Mouse (Mus musculus) embryonic fibroblast, embryonic 13.5 days (primary cell): ENCODE data around the gene Lgals9. TPM values are rescaled to one million over a fixed set of nuclear protein-coding genes. Genes with fewer than 3 reads are reported as not detected.
A peak's percentile ranks its signal among the peaks of the same experiment; 100 is the strongest.

Source experiments
- H3K27ac ChIP-seq: 2 replicates; pipeline ENCODE4 v1.5.1; 2012; ENCODE audit warnings: low read length, control low read depth, inconsistent platforms; ENCODE audit not compliant: insufficient read depth
- H3K4me1 ChIP-seq: 2 replicates; pipeline ENCODE4 v1.6.1; 2011; ENCODE audit warnings: low read length; ENCODE audit not compliant: control insufficient read depth, insufficient read depth
- H3K4me3 ChIP-seq: 2 replicates; pipeline ENCODE4 v1.5.1; 2011; ENCODE audit warnings: mild to moderate bottlenecking, control low read depth, low read length; ENCODE audit not compliant: insufficient read depth
- CTCF ChIP-seq: IDR thresholded peaks from 2 replicates; pipeline ENCODE4 v1.5.1; 2011; ENCODE audit warnings: mild to moderate bottlenecking, control low read depth, low read length, moderate library complexity, borderline replicate concordance; ENCODE audit not compliant: insufficient read depth
- POLR2A ChIP-seq: IDR thresholded peaks from 2 replicates; pipeline ENCODE4 v1.6.1; 2011; ENCODE audit warnings: low read depth, mild to moderate bottlenecking, control low read depth, low read length, moderate library complexity
- polyA plus RNA-seq: library from polyadenylated mRNA; stranded (reverse); fragments of >200 nt; gene quantifications from 2 replicates; pipeline ENCODE4 v1.2.4, GENCODE M21; 2011; ENCODE audit warnings: low read depth; ENCODE audit not compliant: missing spikeins, insufficient read length

Lgals9 gene
- polyA plus RNA-seq, 1 experiment = 71.3 TPM

GRCm38 (mm10) chr11:78978176-78979019 lies 6.3 kb downstream of the Lgals9 start:
- no peak overlapping the region for H3K4me3 ChIP-seq
- TF ChIP-seq CTCF (no peak), POLR2A (no peak)
- no peaks in the 10 kb centered on the region for H3K4me1 ChIP-seq
- H3K27ac ChIP-seq = no peak overlapping the region

- no peak for TF ChIP-seq POLR2A
- no peak for TF ChIP-seq CTCF
- Histone ChIP-seq H3K4me3 (no peak overlapping the region), H3K4me1 (no peaks in the 10 kb centered on the region)
These were observed 7.8 kb downstream of the Lgals9 start for GRCm38 (mm10) chr11:78976731-78977510.

GRCm38 (mm10) chr11:78973381-78974150 lies 11.2 kb downstream of the Lgals9 start:
- peak overlapping the region; percentile 36; the same call in 1 of the 2 replicates for H3K27ac ChIP-seq
- H3K4me3 ChIP-seq = no peak overlapping the region
- TF ChIP-seq CTCF (no peak), POLR2A (no peak)
- no peaks in the 10 kb centered on the region for H3K4me1 ChIP-seq

More at GRCm38 (mm10) chr11:78976731-78977510, 7.8 kb downstream of the Lgals9 start:
- H3K27ac ChIP-seq = no peak overlapping the region

GRCm38 (mm10) chr11:78972811-78973351 lies 11.9 kb downstream of the Lgals9 start:
- H3K27ac ChIP-seq = no peak overlapping the region
- H3K4me3 ChIP-seq = no peak overlapping the region
- H3K4me1 ChIP-seq = no peaks in the 10 kb centered on the region
- TF ChIP-seq CTCF (no peak), POLR2A (no peak)

GRCm38 (mm10) chr11:78972328-78972727 lies 12.4 kb downstream of the Lgals9 start:
- Histone ChIP-seq H3K27ac (no peak overlapping the region), H3K4me1 (no peaks in the 10 kb centered on the region), H3K4me3 (no peak overlapping the region)
- no peak for TF ChIP-seq CTCF
- TF ChIP-seq POLR2A = no peak

GRCm38 (mm10) chr11:78971746-78972145 lies 13.0 kb downstream of the Lgals9 start:
- H3K4me3 ChIP-seq = no peak overlapping the region
- H3K4me1 ChIP-seq = no peaks in the 10 kb centered on the region
- TF ChIP-seq CTCF (no peak), POLR2A (no peak)
- H3K27ac ChIP-seq = no peak overlapping the region

GRCm38 (mm10) chr11:78971096-78971495 lies 13.7 kb downstream of the Lgals9 start:
- no peak for TF ChIP-seq POLR2A
- no peak for TF ChIP-seq CTCF

GRCm38 (mm10) chr11:78968121-78968520 lies 16.6 kb downstream of the Lgals9 start:
- Histone ChIP-seq H3K4me1 (no peaks in the 10 kb centered on the region), H3K4me3 (no peak overlapping the region), H3K27ac (no peak overlapping the region)
- TF ChIP-seq POLR2A (no peak), CTCF (no peak)

More at GRCm38 (mm10) chr11:78971096-78971495, 13.7 kb downstream of the Lgals9 start:
- H3K27ac ChIP-seq = no peak overlapping the region
- H3K4me1 ChIP-seq = no peaks in the 10 kb centered on the region
- H3K4me3 ChIP-seq = no peak overlapping the region

GRCm38 (mm10) chr11:78967371-78967770 lies 17.4 kb downstream of the Lgals9 start:
- Histone ChIP-seq H3K4me1 (no peaks in the 10 kb centered on the region), H3K27ac (no peak overlapping the region), H3K4me3 (no peak overlapping the region)
- TF ChIP-seq POLR2A = no peak
- TF ChIP-seq CTCF = 0 out of 2 replicates have a peak, but pooled peaks have one; percentile 5
